Mouse (Mus musculus): Measurements from ENCODE around the gene Slc48a1. TPM values are rescaled to one million over a fixed set of nuclear protein-coding genes. Genes with fewer than 3 reads are reported as not detected.

Gene Slc48a1
- total and polyA plus RNA-seq, 3 experiments = 116 to 299 TPM; not detected in 1

- Histone ChIP-seq H3K9ac (ENCODE audit: control insufficient read depth, low read depth, low read length, poor library complexity, severe bottlenecking) (no peak overlapping the region), H3K27me3 (ENCODE audit: control insufficient read depth in 1 of 2, insufficient read depth in 2 of 2, low read length in 2 of 2) (peaks cover 0 to 4% of the 10 kb centered on the region in 2 experiments), H3K36me3 (ENCODE audit: control insufficient read depth in 1 of 2, insufficient read depth in 2 of 2, low read length in 2 of 2) (no peaks in the 10 kb centered on the region), H3K4me3 (ENCODE audit: control insufficient read depth in 1 of 2, insufficient read depth in 1 of 2, low read depth in 2 of 2, low read length in 2 of 2) (no peak overlapping the region), H3K27ac (ENCODE audit: control insufficient read depth, low read depth, low read length) (no peak overlapping the region), H3K79me2 (ENCODE audit: control insufficient read depth, insufficient read depth, low read length, poor library complexity) (no peaks in the 10 kb centered on the region), H3K4me1 (ENCODE audit: control insufficient read depth in 1 of 2, insufficient read depth in 2 of 2, low read length in 2 of 2) (no peaks in the 10 kb centered on the region), H3K9me3 (replicated peaks; ENCODE audit: insufficient read depth, low read length) (no peaks in the 10 kb centered on the region)
- TF ChIP-seq ZC3H11A (IDR thresholded peaks at IDR 0.05; ENCODE audit: low read depth, low read length) (peak; percentile 92), CHD2 (IDR thresholded peaks at IDR 0.05; ENCODE audit: low read length) (no peak), CTCF (IDR thresholded peaks at IDR 0.05 in 2 of 3, conservative IDR thresholded peaks at IDR 0.05 in 1 of 3; ENCODE audit: control insufficient read depth in 1 of 3, insufficient read depth in 1 of 3, low read depth in 2 of 3, low read length in 3 of 3, poor library complexity in 1 of 3, severe bottlenecking in 1 of 3) (peak; percentile 97 to 99 (median 98)), RAD21 (IDR thresholded peaks at IDR 0.05; ENCODE audit: low read depth, low read length) (peak; percentile 91), TBP (IDR thresholded peaks at IDR 0.05; ENCODE audit: low read depth, low read length) (no peak), SMC3 (IDR thresholded peaks at IDR 0.05; ENCODE audit: low read depth, low read length) (peak; percentile 95), ELF1 (IDR thresholded peaks at IDR 0.05; ENCODE audit: low read depth, low read length) (peak; percentile 22; the same call in 1 of the 2 replicates)
- peak; percentile 86 for DNase-seq (ENCODE audit: low read depth, low spot score)
Measured at GRCm38 (mm10) chr15:97776514-97776913, 1.8 kb upstream of the Slc48a1 start.

GRCm38 (mm10) chr15:97776919-97777318 lies 1.4 kb upstream of the Slc48a1 start:
- no peaks in the 10 kb centered on the region for H3K9me3 ChIP-seq (replicated peaks; ENCODE audit: insufficient read depth, low read length)
- H3K36me3 ChIP-seq (ENCODE audit: control insufficient read depth in 1 of 2, insufficient read depth in 2 of 2, low read length in 2 of 2) = no peaks in the 10 kb centered on the region
- no peaks in the 10 kb centered on the region for H3K4me1 ChIP-seq (ENCODE audit: control insufficient read depth in 1 of 2, insufficient read depth in 2 of 2, low read length in 2 of 2)
- no peak overlapping the region for H3K27ac ChIP-seq (ENCODE audit: control insufficient read depth, low read depth, low read length)
- no peak for DNase-seq (ENCODE audit: low read depth, low spot score)
- H3K4me3 ChIP-seq (ENCODE audit: control insufficient read depth in 1 of 2, insufficient read depth in 1 of 2, low read depth in 2 of 2, low read length in 2 of 2) = no peak overlapping the region
- H3K9ac ChIP-seq (ENCODE audit: control insufficient read depth, low read depth, low read length, poor library complexity, severe bottlenecking) = no peak overlapping the region
- H3K79me2 ChIP-seq (ENCODE audit: control insufficient read depth, insufficient read depth, low read length, poor library complexity) = no peaks in the 10 kb centered on the region
- TF ChIP-seq KAT2A (conservative IDR thresholded peaks at IDR 0.05; ENCODE audit: low read depth, low read length) (no peak), SIN3A (IDR thresholded peaks at IDR 0.05; ENCODE audit: low read length) (peak; percentile 13; the same call in 1 of the 2 replicates)
- H3K27me3 ChIP-seq (ENCODE audit: control insufficient read depth in 1 of 2, insufficient read depth in 2 of 2, low read length in 2 of 2) = peaks cover 0 to 4% of the 10 kb centered on the region in 2 experiments

GRCm38 (mm10) chr15:97779576-97779975 lies 1.3 kb downstream of the Slc48a1 start:
- Histone ChIP-seq H3K4me1 (ENCODE audit: control insufficient read depth in 1 of 2, insufficient read depth in 2 of 2, low read length in 2 of 2) (peaks cover 0 to 12% of the 10 kb centered on the region in 2 experiments; a peak in 2 of 4 replicates), H3K9me3 (replicated peaks; ENCODE audit: insufficient read depth, low read length) (no peaks in the 10 kb centered on the region), H3K27me3 (ENCODE audit: control insufficient read depth in 1 of 2, insufficient read depth in 2 of 2, low read length in 2 of 2) (peaks cover 0 to 2% of the 10 kb centered on the region in 2 experiments; a peak in 2 of 4 replicates), H3K36me3 (ENCODE audit: control insufficient read depth in 1 of 2, insufficient read depth in 2 of 2, low read length in 2 of 2) (peaks cover 0 to 9% of the 10 kb centered on the region in 2 experiments; a peak in 2 of 4 replicates), H3K79me2 (ENCODE audit: control insufficient read depth, insufficient read depth, low read length, poor library complexity) (peaks cover 4% of the 10 kb centered on the region), H3K4me3 (ENCODE audit: control insufficient read depth in 1 of 2, insufficient read depth in 1 of 2, low read depth in 2 of 2, low read length in 2 of 2) (no peak overlapping the region), H3K9ac (ENCODE audit: control insufficient read depth, low read depth, low read length, poor library complexity, severe bottlenecking) (no peak overlapping the region), H3K27ac (ENCODE audit: control insufficient read depth, low read depth, low read length) (no peak overlapping the region)
- TF ChIP-seq RAD21 (IDR thresholded peaks at IDR 0.05; ENCODE audit: low read depth, low read length) (no peak), E2F4 (IDR thresholded peaks at IDR 0.05; ENCODE audit: borderline replicate concordance, low read depth, low read length) (no peak), TAL1 (IDR thresholded peaks at IDR 0.05; ENCODE audit: low read length) (no peak), NELFE (IDR thresholded peaks at IDR 0.05; ENCODE audit: low read depth, low read length) (no peak), TCF12 (IDR thresholded peaks at IDR 0.05; ENCODE audit: low read depth, low read length) (no peak), UBTF (IDR thresholded peaks at IDR 0.05; ENCODE audit: borderline replicate concordance, insufficient read depth, low read depth, low read length) (no peak), EP300 (IDR thresholded peaks at IDR 0.05; ENCODE audit: low read depth in 1 of 2, low read length in 2 of 2) (no peak), USF2 (IDR thresholded peaks at IDR 0.05; ENCODE audit: borderline replicate concordance in 1 of 2, insufficient read depth in 1 of 2, low read depth in 1 of 2, low read length in 2 of 2) (no peak), RCOR1 (IDR thresholded peaks at IDR 0.05; ENCODE audit: low read depth, low read length) (no peak), SIN3A (IDR thresholded peaks at IDR 0.05; ENCODE audit: low read length) (no peak), MAZ (IDR thresholded peaks at IDR 0.05; ENCODE audit: low read depth, low read length) (no peak), ZKSCAN1 (IDR thresholded peaks at IDR 0.05; ENCODE audit: low read depth, low read length) (no peak)
- DNase-seq (ENCODE audit: low read depth, low spot score) = peak; percentile 42

Data from MEL (cell line).